Mouse (Mus musculus) regulatory T cell (primary cell): ENCODE measurements around the gene Dzip1l.

Source experiments
- in situ Hi-C: fragments of 300-600 bp; cut with MboI, MseI; formaldehyde crosslinking; loops from one replicate; pipeline ENCODE4 v1.15.1; 2025; ENCODE audit warnings: high pct_unique_total_duplicates

Dzip1l gene

GRCm38 (mm10) chr9:99710297-99710696, 81.0 kb downstream of the Dzip1l start:
- in situ Hi-C loops, result no loop called here

GRCm38 (mm10) chr9:99717134-99717533, 87.8 kb downstream of the Dzip1l start, which contains the start of gene Cldn18:
Gene Cldn18, minus strand, starts transcription at chr9:99717267.
- in situ Hi-C loops, result no loop called here
